Mouse (Mus musculus) G1E (cell line): Measurements from ENCODE around the gene Sorcs1. TPM values are rescaled to one million over a fixed set of nuclear protein-coding genes. Genes with fewer than 3 reads are reported as not detected.

ENCODE experiments used
- ATAC-seq: 2 replicates; pipeline ENCODE4 v1.8.0; 2016; ENCODE audit warnings: mild to moderate bottlenecking; ENCODE audit not compliant: insufficient number of reproducible peaks, poor library complexity, low FRiP score, severe bottlenecking; ENCODE audit errors: extremely low read depth
- DNase-seq: peaks from one replicate; pipeline ENCODE4 v3.0.0; 2012; ENCODE audit warnings: low spot score
- H3K27me3 ChIP-seq: 2 replicates; pipeline ENCODE4 v1.6.1; 2012; ENCODE audit warnings: mild to moderate bottlenecking, low read length, inconsistent platforms; ENCODE audit not compliant: insufficient read depth
- H3K36me3 ChIP-seq: replicated peaks from 2 replicates; pipeline ENCODE3; 2012; ENCODE audit warnings: mild to moderate bottlenecking, inconsistent platforms
- H3K4me1 ChIP-seq: 2 replicates; pipeline ENCODE4 v1.6.1; 2012; ENCODE audit warnings: low read depth, low read length, inconsistent platforms, mixed read lengths; ENCODE audit not compliant: insufficient read depth
- H3K4me3 ChIP-seq: 2 replicates; pipeline ENCODE4 v1.5.1; 2012; ENCODE audit warnings: low read depth, mild to moderate bottlenecking, inconsistent platforms, low read length, moderate library complexity, mixed read lengths
- H3K9me3 ChIP-seq: replicated peaks from 2 replicates; pipeline ENCODE4 v1.6.1; 2012; ENCODE audit warnings: inconsistent platforms
- CTCF ChIP-seq: IDR thresholded peaks from 2 replicates; pipeline ENCODE4 v1.5.1; 2012; ENCODE audit warnings: low read depth, low read length, inconsistent platforms, mixed read lengths
- GATA1 ChIP-seq: IDR thresholded peaks from 2 replicates; pipeline ENCODE4 v1.6.1; 2012; ENCODE audit warnings: borderline replicate concordance, low read length, inconsistent platforms, mixed read lengths
- GATA2 ChIP-seq: IDR thresholded peaks from 2 replicates; pipeline ENCODE4 v1.6.1; 2012; ENCODE audit warnings: low read depth, low read length, inconsistent platforms, borderline replicate concordance
- POLR2AphosphoS5 ChIP-seq: IDR thresholded peaks from 2 replicates; pipeline ENCODE4 v1.6.1; 2012; ENCODE audit warnings: low read depth, low read length, inconsistent platforms; ENCODE audit not compliant: insufficient replicate concordance
- TAL1 ChIP-seq: conservative IDR thresholded peaks from 2 replicates; pipeline ENCODE4 v1.6.1; 2012; ENCODE audit warnings: low read depth, low read length, inconsistent platforms, mixed read lengths
- polyA plus RNA-seq: library from polyadenylated mRNA; stranded (reverse); fragments of >175 nt; gene quantifications from 2 replicates; pipeline ENCODE4 v1.2.3, GENCODE M21; 2012
- total RNA-seq, 2 experiments: library from RNA; stranded (forward) in 1 of 2; stranded (reverse) in 1 of 2; fragments of 200-1000 nt in 1 of 2; fragments of >200 nt in 1 of 2; fragmentation: Nextera tagmentation in 1 of 2; gene quantifications; 2 replicates each; pipeline ENCODE4 v1.2.3; 2014 to 2017

The Sorcs1 gene
- total and polyA plus RNA-seq, 3 experiments = under 0.01 TPM; not detected in 2

DNA sequence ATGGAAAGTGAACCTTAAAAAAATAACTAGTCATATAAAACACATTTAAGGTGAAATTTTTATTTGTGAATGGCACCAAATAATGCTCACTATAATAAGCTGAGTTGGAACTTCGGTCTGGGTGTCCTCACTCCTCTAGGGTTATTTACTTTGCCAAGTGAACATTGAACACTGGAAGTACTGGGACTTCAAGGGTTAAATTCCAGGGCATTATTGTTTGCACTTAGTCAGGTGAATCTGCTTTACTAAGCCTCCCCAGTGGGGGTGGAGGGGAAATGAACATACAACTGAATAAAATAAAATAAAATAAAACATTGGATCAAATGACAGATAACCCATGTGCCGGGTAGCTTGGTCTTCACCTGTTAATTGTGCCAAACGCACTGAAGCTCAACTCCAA is 347.3 kb downstream of the Sorcs1 start:
- DNase-seq (no peak), ATAC-seq (no peak)
- Histone ChIP-seq H3K27me3 (no peaks in the 10 kb centered on the region), H3K4me3 (no peak overlapping the region), H3K4me1 (no peaks in the 10 kb centered on the region), H3K36me3 (no peaks in the 10 kb centered on the region), H3K9me3 (no peaks in the 10 kb centered on the region)
- TF ChIP-seq TAL1 (no peak), GATA1 (no peak), CTCF (no peak), POLR2AphosphoS5 (no peak), GATA2 (no peak)

DNA sequence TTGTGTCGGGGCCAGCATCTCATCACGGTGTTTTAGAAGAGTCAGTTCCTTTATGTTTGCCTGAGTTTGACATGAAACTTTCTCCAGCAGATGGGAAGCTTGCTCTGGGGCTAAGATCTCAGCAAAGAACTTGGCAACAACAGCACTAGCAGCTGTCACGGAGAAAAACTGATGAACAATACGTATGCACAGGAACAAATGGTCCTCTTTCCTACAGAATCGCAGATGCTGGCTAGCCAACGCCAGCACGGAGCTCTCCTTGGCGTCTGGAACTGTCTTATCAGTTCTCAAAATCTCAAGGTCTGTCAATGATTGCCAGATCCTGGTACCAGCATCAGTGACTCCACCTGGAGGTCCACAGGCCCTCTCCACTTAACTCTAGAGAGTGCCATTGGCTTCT is 350.6 kb downstream of the Sorcs1 start:
- DNase-seq = no peak
- Histone ChIP-seq H3K9me3 (peaks cover 6% of the 10 kb centered on the region), H3K27me3 (no peaks in the 10 kb centered on the region), H3K4me1 (no peaks in the 10 kb centered on the region), H3K36me3 (no peaks in the 10 kb centered on the region), H3K4me3 (no peak overlapping the region)
- TF ChIP-seq TAL1 (no peak), GATA1 (no peak), CTCF (no peak), POLR2AphosphoS5 (no peak), GATA2 (no peak)
- no peak for ATAC-seq

DNA sequence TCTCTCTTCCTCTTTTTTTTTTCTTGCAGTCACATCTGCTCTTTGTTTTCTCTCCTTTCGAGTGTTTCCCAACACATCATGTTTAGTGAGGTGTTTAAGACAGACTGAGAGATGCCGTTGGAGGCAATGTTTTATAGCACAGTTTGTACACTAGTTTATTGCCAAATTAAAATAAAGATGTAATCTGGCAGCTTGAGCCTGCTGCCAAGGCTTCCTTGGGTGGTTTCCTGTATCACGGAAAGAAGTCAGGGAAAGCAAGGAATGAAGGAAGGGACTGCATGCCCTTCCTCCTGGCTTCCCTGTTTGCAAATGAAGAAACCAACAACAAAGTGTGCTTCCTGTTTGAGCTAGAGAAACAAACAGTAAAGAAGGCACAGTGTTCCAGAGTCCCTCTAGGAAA is 352.3 kb downstream of the Sorcs1 start:
- Histone ChIP-seq H3K4me3 (no peak overlapping the region), H3K27me3 (no peaks in the 10 kb centered on the region), H3K9me3 (peaks cover 6% of the 10 kb centered on the region), H3K4me1 (no peaks in the 10 kb centered on the region), H3K36me3 (no peaks in the 10 kb centered on the region)
- TF ChIP-seq POLR2AphosphoS5 (no peak), GATA2 (no peak), CTCF (no peak), GATA1 (no peak), TAL1 (no peak)
- DNase-seq (no peak), ATAC-seq (no peak)

DNA sequence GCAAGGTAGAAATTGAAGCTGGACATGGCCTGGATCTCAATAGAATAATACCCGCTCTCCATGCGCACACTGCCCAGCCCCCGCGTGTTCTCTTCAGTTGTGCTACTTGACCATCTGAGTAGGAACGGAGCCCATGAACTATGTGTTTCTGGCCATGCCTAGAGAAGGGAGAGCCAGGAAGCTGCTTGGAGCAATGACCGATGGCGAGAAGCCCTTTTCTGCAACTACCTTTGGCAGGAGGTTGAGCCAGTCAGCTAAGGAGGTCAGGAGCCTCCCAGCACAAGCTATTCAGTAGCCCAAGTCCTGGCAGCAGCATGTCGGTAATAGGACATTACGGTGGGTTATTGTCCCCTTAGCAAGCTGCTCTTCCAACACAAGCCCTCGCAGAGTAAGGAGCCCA is 352.8 kb downstream of the Sorcs1 start:
- no peak for TF ChIP-seq CTCF
- TF ChIP-seq TAL1 = no peak
- TF ChIP-seq GATA2 = no peak
- no peak for TF ChIP-seq POLR2AphosphoS5
- TF ChIP-seq GATA1 = no peak
- Histone ChIP-seq H3K4me3 (no peak overlapping the region), H3K9me3 (peaks cover 6% of the 10 kb centered on the region), H3K4me1 (no peaks in the 10 kb centered on the region), H3K36me3 (no peaks in the 10 kb centered on the region), H3K27me3 (no peaks in the 10 kb centered on the region)
- no peak for ATAC-seq
- no peak for DNase-seq

DNA sequence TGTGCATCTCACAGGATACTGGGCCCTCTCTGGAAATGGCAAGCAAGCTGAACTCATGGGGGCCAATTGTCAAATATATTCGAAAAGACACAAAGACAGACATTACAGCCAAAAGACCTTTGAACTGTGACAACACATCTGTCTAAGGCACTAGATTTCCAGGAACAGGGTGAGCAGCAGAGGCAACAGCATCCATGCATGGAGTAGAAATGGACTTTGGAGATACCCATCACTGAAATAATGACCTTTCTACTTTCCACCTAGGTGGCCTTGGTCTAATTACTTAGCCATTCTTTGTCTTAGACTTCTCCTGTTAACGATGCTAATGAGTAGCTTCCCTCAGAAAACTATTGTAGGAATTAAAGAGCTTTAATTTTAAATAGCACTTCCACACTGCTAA is 371.4 kb downstream of the Sorcs1 start:
- H3K36me3 ChIP-seq = no peaks in the 10 kb centered on the region
- ATAC-seq (no peak), DNase-seq (no peak)
- H3K4me3 ChIP-seq = no peak overlapping the region
- TF ChIP-seq POLR2AphosphoS5 (no peak), TAL1 (no peak), GATA1 (no peak), CTCF (no peak), GATA2 (no peak)
- H3K27me3 ChIP-seq = no peaks in the 10 kb centered on the region
- no peaks in the 10 kb centered on the region for H3K4me1 ChIP-seq
- H3K9me3 ChIP-seq = 0 out of 2 replicates have a peak, but pooled peaks cover 5% of the 10 kb centered on the region

DNA sequence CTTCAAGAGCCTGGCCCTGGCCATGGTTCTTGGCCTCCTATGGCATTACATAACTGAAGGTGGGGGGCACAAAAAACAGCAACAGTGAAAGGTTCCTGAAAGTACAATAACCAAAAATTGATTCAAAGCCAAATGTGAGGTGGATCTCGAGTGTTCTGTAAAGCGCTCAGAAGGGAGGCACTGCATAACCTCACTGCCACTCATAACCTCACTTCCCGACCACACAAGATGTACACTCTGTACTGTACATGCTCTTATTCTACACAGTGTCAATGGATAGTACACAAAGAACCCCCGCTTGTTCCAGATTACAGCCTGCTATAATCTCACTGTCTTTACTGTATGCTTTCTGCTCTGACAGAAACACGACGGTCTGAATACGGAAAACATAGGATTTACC is 384.2 kb downstream of the Sorcs1 start:
- no peaks in the 10 kb centered on the region for H3K27me3 ChIP-seq
- DNase-seq (no peak), ATAC-seq (no peak)
- no peaks in the 10 kb centered on the region for H3K9me3 ChIP-seq
- TF ChIP-seq GATA2 (no peak), POLR2AphosphoS5 (no peak), TAL1 (no peak), GATA1 (no peak), CTCF (no peak)
- H3K4me1 ChIP-seq = no peaks in the 10 kb centered on the region
- H3K36me3 ChIP-seq = no peaks in the 10 kb centered on the region
- H3K4me3 ChIP-seq = no peak overlapping the region

DNA sequence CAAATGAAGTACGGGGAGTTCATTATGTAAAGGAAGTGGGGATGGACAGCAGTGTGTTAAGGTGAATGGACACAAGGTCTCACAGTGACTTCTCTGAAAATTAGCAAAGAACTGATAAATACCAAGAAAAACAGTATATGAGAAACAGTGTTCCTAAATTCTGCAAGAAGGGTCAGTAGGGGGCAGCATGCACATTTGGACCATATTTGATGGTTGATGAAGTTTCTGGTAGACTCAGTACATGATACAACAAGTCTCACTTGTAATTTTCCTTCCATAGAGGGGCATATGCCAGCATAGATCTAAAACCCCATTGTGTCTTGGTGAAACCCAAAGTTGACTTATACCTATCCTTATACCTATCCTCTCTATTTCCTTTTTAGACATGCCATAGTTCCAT is 414.0 kb downstream of the Sorcs1 start:
- H3K4me3 ChIP-seq = no peak overlapping the region
- H3K27me3 ChIP-seq = no peaks in the 10 kb centered on the region
- DNase-seq (no peak), ATAC-seq (no peak)
- TF ChIP-seq POLR2AphosphoS5 = no peak
- TF ChIP-seq TAL1 = no peak
- TF ChIP-seq CTCF = no peak
- no peak for TF ChIP-seq GATA1
- no peak for TF ChIP-seq GATA2
- 0 out of 2 replicates have a peak, but pooled peaks cover 3% of the 10 kb centered on the region for H3K9me3 ChIP-seq
- no peaks in the 10 kb centered on the region for H3K36me3 ChIP-seq
- no peaks in the 10 kb centered on the region; the same call in 1 of the 2 replicates for H3K4me1 ChIP-seq
